Mouse (Mus musculus): ENCODE results near the gene Reep6. TPM values are rescaled to one million over a fixed set of nuclear protein-coding genes. Genes with fewer than 3 reads are reported as not detected.
"Not testable (repeated sequence)": the region's sequence is repeated elsewhere in the genome, so short reads cannot be mapped to it uniquely, and the experiment has no call there.

Reep6 gene
- polyA plus RNA-seq, 3 experiments from 2014 or later = not detected

- no peak for ATAC-seq
These were observed 1.1 kb downstream of the Reep6 start for GRCm38 (mm10) chr10:80330888-80331287.

- no peak for ATAC-seq
These were observed 2.1 kb downstream of the Reep6 start for GRCm38 (mm10) chr10:80331636-80332524.

- no peak for ATAC-seq
These were observed 2.8 kb downstream of the Reep6 start for GRCm38 (mm10) chr10:80332525-80332989.

GRCm38 (mm10) chr10:80336263-80336662 is 6.5 kb downstream of the Reep6 start:
- ATAC-seq = no peak

GRCm38 (mm10) chr10:80339941-80340750 is 10.4 kb downstream of the Reep6 start:
- peak; percentile 45 for ATAC-seq

- ATAC-seq = no peak
These were observed 11.3 kb downstream of the Reep6 start for GRCm38 (mm10) chr10:80341026-80341425.

GRCm38 (mm10) chr10:80341491-80342304 is 11.9 kb downstream of the Reep6 start:
- no peak for ATAC-seq

- no peak for ATAC-seq
These were observed 12.6 kb downstream of the Reep6 start for GRCm38 (mm10) chr10:80342305-80342748.

- ATAC-seq = peak; percentile 75
These were observed 13.1 kb downstream of the Reep6 start for GRCm38 (mm10) chr10:80342749-80343424.

- no peak for ATAC-seq
These were observed 13.7 kb downstream of the Reep6 start for GRCm38 (mm10) chr10:80343425-80343895.

- no peak for ATAC-seq
These were observed 14.4 kb downstream of the Reep6 start for GRCm38 (mm10) chr10:80344131-80344661.

- no peak for ATAC-seq
These were observed 15.4 kb downstream of the Reep6 start for GRCm38 (mm10) chr10:80345122-80345521.

- ATAC-seq = not testable (repeated sequence)
These were observed 16.2 kb downstream of the Reep6 start for GRCm38 (mm10) chr10:80345929-80346328.

GRCm38 (mm10) chr10:80347514-80347967 is 17.8 kb downstream of the Reep6 start:
- no peak for ATAC-seq

- peak; percentile 46 for ATAC-seq
These were observed 18.6 kb downstream of the Reep6 start, which contains the start of gene Adamtsl5 for GRCm38 (mm10) chr10:80348244-80348781. Gene Adamtsl5, minus strand, starts transcription at chr10:80348412.

- no peak for ATAC-seq
These were observed 19.2 kb downstream of the Reep6 start for GRCm38 (mm10) chr10:80348981-80349380.

- peak; percentile 79 for ATAC-seq
These were observed 20.5 kb downstream of the Reep6 start for GRCm38 (mm10) chr10:80350292-80350691.

- no peak for ATAC-seq
These were observed 22.1 kb downstream of the Reep6 start for GRCm38 (mm10) chr10:80351896-80352295.

- no peak for ATAC-seq
These were observed 23.0 kb downstream of the Reep6 start for GRCm38 (mm10) chr10:80352727-80353126.

- no peak for ATAC-seq
These were observed 25.7 kb downstream of the Reep6 start for GRCm38 (mm10) chr10:80355431-80355830.

All from inflammation-experienced regulatory T-cells, adult 6 months (primary cell).